Mouse (Mus musculus): ENCODE measurements around the gene Tyw5.

The Tyw5 gene

GRCm38 (mm10) chr1:57387876-57388275, 19.0 kb downstream of the Tyw5 start:
- no peak for DNase-seq (ENCODE audit: low spot score in 2 of 2)

- DNase-seq (ENCODE audit: low spot score in 2 of 2): no peak
Measured at GRCm38 (mm10) chr1:57386519-57386918, 20.4 kb downstream of the Tyw5 start.

GRCm38 (mm10) chr1:57377376-57378341, 29.2 kb downstream of the Tyw5 start, which contains the start of gene 1700066M21Rik:
TSS of gene 1700066M21Rik (plus strand) at chr1:57377620.
- peak; percentile 95 to 97 for DNase-seq (ENCODE audit: low spot score in 2 of 2)

DNA sequence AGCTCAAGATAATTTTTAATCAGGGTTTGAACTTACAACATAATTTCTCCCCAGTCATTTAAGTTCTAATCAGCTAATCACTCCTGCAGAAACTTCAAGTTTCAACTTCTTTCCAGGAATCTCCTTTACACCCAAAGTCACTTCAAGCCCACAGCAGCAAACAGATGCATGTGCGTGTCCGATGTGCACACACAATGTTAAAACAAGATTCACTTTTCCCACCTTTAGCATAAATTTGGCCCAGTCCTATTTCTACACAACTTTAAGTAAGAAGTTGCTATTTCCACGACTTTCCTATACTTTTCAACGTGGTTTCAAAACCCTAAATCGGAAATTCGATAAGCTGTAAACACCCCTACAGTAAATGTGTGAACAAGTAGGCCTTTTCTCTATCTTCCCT, 30.1 kb downstream of the Tyw5 start:
- no peak for DNase-seq (ENCODE audit: low spot score in 2 of 2)

- DNase-seq (ENCODE audit: low spot score in 2 of 2): no peak
Measured at GRCm38 (mm10) chr1:57375276-57375675, 31.6 kb downstream of the Tyw5 start.

DNA sequence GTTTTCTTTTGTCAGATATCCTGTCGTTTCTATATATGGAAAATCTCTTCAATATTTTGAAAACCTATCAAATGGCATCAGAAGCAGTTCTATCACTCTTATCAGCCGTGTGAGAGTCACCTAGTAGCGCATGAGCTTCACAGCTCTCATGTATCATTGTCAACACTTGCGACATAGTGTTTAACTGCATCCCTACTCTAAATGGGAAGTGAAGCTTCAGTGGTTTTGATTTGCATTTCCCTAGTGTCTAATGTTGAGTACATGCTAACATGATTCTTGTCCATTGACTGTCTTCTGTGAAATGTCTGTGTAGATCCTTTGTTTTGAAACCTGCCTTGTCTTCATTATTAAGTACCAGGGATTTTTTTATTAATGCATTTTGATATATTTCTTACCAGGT, 36.5 kb downstream of the Tyw5 start:
- DNase-seq (ENCODE audit: low spot score in 2 of 2): no peak

DNA sequence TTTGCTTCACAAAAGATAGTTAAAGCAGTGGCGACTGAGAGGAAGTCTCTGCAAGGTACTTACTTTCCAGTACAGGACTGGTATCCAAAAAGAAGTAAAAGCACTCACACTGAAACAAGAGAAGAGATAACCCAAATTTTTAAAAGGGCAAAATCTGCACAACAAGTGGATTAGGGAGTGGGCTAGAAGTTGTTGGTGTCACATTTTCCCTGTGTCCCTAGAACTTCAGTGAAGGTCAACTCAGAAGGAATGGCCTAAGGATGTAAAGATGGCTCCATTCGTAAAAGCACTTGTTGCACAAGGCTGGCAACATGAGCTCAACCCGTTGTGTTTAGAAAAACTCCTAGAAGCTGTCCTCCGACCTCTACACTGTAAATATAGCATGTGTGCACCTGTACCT, 37.8 kb downstream of the Tyw5 start:
- no peak for DNase-seq (ENCODE audit: low spot score in 2 of 2)

- DNase-seq (ENCODE audit: low spot score in 2 of 2): no peak
Measured at GRCm38 (mm10) chr1:57367446-57367845, 39.5 kb downstream of the Tyw5 start.

GRCm38 (mm10) chr1:57358546-57358945, 48.4 kb downstream of the Tyw5 start:
- DNase-seq (ENCODE audit: low spot score in 2 of 2): no peak

DNA sequence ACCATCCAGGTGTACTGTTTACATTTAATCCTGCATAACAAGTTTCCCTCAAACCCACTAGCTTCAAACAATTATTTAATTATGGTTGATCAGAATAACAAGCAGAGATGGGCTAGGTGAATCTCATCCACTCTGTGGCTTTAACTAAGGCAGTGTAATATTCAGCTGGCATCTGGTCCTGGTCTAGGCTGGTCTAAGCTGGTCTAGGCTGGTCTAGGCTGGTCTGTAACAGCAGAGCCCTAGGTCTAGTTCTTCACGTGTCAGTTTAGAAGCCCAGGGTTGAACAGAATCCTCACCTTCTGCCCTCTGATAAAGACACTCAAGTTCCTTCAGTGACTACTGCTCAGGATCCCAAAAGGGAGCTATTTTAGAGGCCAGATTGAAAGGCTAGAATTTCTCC, 55.0 kb downstream of the Tyw5 start:
- no peak for DNase-seq (ENCODE audit: low spot score in 2 of 2)

DNA sequence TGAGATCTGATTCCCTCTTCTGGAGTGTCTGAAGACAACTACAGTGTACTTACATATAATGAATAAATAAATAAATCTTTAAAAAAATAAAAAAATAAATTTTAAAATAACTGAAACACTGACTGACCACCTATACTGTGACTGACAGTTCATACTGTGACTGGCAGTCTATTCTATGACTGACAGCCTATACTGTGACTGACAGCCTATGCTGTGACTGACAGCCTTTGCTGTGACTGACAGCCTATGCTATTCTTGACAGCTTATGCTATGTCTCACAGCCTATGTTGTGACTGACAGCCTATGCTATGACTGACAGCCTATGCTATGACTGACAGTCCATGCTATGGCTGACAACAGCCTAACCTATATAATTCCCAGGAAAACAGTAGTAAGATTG, 59.4 kb downstream of the Tyw5 start:
- DNase-seq (ENCODE audit: low spot score in 2 of 2): no peak

DNA sequence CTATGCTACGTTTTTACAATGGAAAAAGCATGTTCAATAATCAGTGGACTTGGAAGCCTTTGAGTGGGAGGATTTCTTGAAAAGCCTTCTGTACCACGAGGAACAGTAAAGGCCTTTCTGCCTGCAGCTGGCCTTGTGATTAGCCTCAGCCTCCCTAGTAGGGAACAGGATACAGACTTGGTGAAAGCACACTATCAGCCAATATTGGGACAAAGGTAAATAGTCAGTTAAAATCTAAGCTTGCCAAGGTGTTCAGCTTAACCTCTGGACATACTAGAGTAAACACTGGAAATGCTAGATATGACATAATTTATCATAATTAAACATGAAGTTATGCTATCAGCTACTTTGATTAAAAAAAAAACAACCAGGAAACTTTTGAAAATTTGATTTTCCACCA, 65.7 kb downstream of the Tyw5 start:
- DNase-seq (ENCODE audit: low spot score in 2 of 2): no peak

GRCm38 (mm10) chr1:57339156-57339796, 67.6 kb downstream of the Tyw5 start:
- no peak for DNase-seq (ENCODE audit: low spot score in 2 of 2)

Data from urinary bladder, postnatal 36 days (tissue).